Mouse (Mus musculus): Measurements from ENCODE around the gene Mcm9. TPM values are rescaled to one million over a fixed set of nuclear protein-coding genes. Genes with fewer than 3 reads are reported as not detected.
A peak's percentile ranks its signal among the peaks of the same experiment; 100 is the strongest.
"Not testable (repeated sequence)": the region's sequence is repeated elsewhere in the genome, so short reads cannot be mapped to it uniquely, and the experiment has no call there.

The Mcm9 gene
- total RNA-seq (2021), result 1 to 10 TPM in 1 of 2 experiments, under 1 TPM in 1; 0.52 to 1.2 TPM
- long read RNA-seq, experiment 1, result 0 reads
- long read RNA-seq, experiment 2, result 0 reads

- DNase-seq (ENCODE audit: low spot score), result not testable (repeated sequence)
Observed at GRCm38 (mm10) chr10:53630339-53630738, at the start of gene Mcm9. Mcm9 (minus strand) TSS chr10:53630439.

DNA sequence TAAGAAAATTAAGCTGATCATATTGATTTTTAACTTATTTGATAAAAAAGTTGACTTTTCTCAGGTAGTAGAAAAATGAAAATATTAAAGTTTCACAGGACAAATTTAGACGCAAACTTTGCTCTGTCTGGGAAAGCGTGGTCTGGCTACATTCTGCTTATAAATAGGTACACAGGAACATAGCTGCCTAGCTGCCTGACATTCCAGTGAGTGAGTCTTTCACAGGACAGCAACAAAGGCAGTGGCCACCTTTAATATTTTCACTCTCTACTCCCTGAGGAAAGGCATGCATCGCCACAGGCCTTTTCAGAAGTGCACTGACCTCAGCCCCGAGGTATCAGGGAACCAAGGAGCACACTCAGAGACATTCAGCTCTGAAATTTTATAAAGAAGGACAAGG lies 31.5 kb upstream of the Mcm9 start:
- DNase-seq (ENCODE audit: low spot score), result no peak

- not testable (repeated sequence) for DNase-seq (ENCODE audit: low spot score)
Observed at GRCm38 (mm10) chr10:53654239-53654638, 24.0 kb upstream of the Mcm9 start.

- no peak for DNase-seq (ENCODE audit: low spot score)
Observed at GRCm38 (mm10) chr10:53650683-53651082, 20.4 kb upstream of the Mcm9 start.

DNA sequence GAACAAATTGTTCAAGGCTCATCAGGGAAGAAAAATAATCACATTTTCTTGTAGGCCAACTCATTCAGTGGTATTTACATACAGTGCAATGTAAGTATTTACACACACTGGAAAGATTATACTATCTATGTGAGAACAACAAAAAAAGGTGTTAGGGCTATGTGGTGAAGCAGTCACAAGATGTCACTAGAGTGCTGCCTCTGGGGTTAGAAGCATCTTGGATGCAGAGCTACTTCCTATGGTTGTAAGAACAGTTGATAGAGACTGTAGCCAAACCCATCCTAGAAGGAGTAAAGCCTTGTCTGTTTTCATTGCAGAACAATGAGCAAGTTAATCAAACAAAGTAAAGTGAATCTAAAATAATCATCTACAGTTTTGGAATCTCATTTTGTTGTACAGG lies 11.3 kb upstream of the Mcm9 start:
- DNase-seq (ENCODE audit: low spot score), result no peak

GRCm38 (mm10) chr10:53635246-53635971 lies 5.2 kb upstream of the Mcm9 start:
- DNase-seq (ENCODE audit: low spot score), result no peak

DNA sequence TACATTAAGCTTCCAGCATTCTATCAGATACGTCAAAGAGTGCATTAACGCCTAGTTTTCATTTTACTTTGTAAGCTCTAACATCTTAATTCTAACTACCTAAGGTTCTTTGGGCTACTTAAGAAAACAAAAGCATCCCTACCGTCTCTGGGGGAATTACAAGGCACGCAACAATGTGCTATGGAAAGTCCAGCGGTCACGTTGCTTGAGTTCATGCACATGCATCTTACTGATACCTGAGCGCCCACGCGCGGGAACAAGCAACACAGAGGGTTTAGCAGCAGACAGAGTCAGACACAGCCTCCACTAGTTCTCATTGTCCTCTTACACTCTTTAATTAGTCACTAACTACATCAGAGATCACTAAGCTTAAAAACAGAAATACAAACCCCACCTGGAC lies 3.9 kb upstream of the Mcm9 start:
- no peak for DNase-seq (ENCODE audit: low spot score)

GRCm38 (mm10) chr10:53629918-53630250 lies 355 bp downstream of the Mcm9 start:
- DNase-seq (ENCODE audit: low spot score), result peak; percentile 97

- DNase-seq (ENCODE audit: low spot score), result peak; percentile 84
Observed at GRCm38 (mm10) chr10:53629247-53629917, 857 bp downstream of the Mcm9 start.

- no peak for DNase-seq (ENCODE audit: low spot score)
Observed at GRCm38 (mm10) chr10:53615850-53616616, 14.2 kb downstream of the Mcm9 start.

GRCm38 (mm10) chr10:53613955-53614354 lies 16.3 kb downstream of the Mcm9 start:
- no peak for DNase-seq (ENCODE audit: low spot score)

DNA sequence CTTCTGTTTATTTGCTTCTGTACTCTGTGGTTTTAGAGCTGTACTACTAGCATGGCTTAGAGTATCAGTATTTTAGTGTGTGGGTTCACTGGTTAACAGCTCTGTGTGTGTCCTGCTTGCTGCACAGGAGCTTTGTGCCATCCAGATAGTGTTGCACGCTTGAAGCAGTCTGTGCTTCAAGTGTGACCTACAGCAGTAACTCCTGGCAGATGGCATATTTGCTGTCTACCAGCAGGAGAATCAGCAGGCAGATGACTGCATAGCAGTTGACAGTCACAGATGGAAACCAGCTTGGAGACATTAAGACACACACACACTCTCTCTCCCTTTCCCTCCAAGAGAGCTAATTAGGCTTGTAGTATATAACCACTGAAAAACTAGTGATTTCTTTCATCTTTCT lies 18.1 kb downstream of the Mcm9 start:
- no peak for DNase-seq (ENCODE audit: low spot score)

DNA sequence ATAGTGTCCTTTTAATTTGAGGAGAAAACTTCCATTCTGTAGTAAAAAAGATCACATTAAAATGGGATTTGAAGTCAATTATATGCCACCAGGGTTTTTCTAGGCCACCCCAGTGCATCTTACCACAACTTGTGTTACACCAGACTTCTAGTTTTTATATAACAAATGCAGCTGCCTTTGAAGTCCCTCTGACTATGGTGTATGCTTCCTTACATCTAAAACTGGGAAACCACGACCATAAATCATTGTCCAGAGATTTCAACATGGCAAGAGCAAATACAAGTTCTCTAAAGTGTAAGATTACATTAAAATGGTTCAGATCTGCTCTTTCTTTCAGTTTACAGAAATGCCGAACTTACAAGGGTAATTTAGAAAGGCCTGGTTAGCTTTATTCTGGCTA lies 22.0 kb downstream of the Mcm9 start:
- DNase-seq (ENCODE audit: low spot score), result no peak

DNA sequence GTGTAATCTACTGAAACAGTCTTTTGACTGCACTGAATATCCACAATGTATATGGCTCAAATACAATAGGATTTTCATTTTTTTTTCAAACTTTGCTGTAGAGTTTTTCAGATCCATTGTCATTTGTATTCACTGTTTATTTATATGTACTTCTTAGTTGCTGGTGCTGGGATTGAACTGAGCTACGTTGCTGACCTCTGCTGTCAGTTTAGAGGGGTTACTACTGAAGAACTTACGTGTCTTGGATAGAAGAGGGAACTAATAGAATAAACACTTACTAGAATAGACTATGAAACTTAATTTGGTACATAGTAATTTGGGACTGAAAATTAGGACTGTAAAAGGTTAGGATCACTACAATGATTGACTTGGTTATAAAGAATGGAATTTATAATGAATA lies 24.9 kb downstream of the Mcm9 start:
- DNase-seq (ENCODE audit: low spot score), result no peak

DNA sequence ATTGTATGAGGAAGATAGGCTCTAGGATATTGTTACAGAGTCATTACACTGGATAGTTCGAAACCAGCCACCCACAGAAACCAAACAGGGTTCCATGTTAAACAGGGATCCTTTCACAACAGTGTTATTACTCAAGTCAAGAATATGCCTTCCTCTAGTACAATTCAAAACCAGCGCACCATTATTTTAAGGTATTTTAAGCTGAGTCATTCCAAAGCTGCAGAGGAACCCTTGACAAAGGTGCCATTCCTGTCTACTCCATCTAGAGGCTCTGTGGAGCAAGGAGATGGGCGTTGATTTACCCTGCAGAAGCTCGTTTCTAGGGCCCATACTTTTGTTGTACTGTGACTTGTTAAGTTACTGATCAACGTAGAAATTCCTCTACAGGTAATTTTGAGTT lies 31.4 kb downstream of the Mcm9 start:
- no peak for DNase-seq (ENCODE audit: low spot score)

DNA sequence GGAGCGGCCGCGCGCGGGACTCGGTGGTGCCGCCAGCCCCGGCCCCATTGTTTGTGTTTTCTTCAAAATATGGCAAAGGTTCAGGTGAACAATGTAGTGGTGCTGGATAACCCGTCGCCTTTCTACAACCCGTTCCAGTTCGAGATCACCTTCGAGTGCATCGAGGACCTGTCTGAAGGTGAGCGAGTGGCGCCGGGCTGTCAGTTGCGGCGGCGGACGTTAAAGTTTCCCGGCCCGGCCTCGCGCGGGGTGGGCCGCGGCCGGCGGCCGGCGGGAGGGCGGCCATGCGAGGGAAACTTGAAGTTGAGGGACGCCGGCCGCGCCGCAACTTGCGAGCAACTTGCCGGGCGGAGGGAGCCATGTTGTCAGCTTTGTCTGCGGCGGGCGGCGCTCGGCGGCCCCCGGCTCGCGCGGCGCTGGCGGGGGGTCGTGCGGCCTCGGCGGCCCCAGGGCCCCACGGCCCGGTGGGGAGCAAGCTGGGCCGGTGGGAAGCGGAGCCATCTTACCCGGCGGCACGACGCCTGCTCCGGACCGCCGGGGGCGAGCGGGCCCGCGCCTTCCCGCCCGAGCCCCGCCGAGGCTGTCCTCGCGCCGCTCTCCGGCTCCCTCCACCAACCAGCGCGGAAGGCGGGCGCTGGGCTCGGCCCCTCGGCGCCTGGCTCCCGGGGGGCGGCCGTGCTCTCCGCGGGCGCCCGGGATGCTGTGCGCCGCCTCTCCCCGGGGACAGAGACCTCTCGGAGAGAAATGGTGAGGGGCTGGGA lies 32.9 kb downstream of the Mcm9 start:
- DNase-seq (ENCODE audit: low spot score), result peak; percentile 8

GRCm38 (mm10) chr10:53596677-53597120 lies 33.5 kb downstream of the Mcm9 start, which contains the start of gene Asf1a:
Asf1a (plus strand) TSS chr10:53596757.
- DNase-seq (ENCODE audit: low spot score), result peak; percentile 97

DNA sequence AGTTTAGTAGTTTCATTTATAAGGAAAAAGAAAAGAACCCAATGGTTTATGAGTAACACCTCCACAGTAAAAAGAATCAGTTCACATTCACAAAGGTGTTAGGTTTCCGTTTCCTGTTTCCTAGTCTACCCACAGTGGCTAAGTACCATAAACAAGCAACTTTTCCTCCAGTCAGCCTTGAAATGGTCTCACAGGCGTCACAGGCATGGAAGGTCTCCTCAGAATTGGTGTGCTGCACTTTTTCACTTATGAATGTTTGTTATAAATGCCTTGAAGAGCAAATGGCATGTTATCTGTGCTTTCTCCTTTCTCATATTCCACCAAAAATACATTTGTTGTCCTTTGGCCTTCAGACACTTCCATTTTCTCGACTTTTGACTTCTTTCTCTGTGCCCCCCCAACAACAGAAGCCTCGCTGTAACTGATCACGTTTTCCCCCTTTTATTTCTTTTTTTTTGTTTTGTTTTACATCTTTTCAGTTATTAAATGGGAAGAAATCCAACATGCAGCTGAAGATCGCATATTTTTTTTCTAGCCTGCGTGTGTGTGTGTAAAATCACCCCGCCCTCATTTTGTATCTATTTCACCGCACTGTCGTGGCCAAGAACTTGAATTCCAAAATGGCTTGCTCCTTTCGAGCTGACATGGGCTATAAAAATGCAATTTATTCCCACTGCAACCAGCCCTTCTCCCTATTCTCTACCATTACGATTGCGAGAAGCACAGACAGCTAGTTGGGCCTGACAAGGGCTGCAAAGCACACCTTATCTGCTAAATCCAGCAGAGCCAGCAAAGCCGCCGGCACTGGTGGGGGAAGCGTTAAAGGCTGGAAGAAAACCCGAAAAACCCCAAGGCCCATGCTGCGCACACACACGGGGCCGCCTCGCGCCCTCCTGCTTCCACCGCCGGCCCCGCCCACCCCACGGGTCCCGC lies 34.2 kb downstream of the Mcm9 start:
- DNase-seq (ENCODE audit: low spot score), result no peak

GRCm38 (mm10) chr10:53585777-53586176 lies 44.5 kb downstream of the Mcm9 start:
- DNase-seq (ENCODE audit: low spot score), result no peak

DNA sequence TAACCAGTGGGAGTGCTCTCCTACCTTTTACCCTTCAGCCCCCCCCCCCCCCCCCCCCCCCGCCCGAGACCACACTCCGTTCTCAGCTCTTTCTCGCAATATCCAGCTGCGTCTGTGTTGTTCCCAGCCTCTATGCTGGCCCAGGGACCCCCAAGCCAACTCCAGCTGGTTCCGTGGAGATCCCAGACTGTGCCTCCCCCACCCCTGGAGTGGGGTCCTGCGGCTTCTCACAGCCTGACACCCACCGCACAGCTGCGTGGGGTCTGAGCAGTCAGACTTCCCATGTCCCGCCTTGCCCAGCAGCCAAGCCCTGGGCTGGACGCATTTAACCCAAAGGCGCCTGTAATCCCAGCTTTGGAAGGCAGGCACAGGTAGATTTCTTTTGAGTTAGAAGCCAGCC lies 49.2 kb downstream of the Mcm9 start:
- DNase-seq (ENCODE audit: low spot score), result no peak
